Mouse (Mus musculus) forebrain, embryonic 11.5 days (tissue): ENCODE measurements around the gene Slf2. TPM values are rescaled to one million over a fixed set of nuclear protein-coding genes. Genes with fewer than 3 reads are reported as not detected.

ENCODE experiments used
- ATAC-seq: fragments of 200-750 bp; cut with Nextera tagmentation; replicated peaks from 2 replicates; pipeline ENCODE4 v1.8.0; 2017; ENCODE audit warnings: moderate TSS enrichment; ENCODE audit not compliant: low FRiP score
- DNase-seq: peaks from one replicate; pipeline ENCODE4 v3.0.0-alpha.2; 2017; ENCODE audit warnings: low spot score
- H3K27ac ChIP-seq: fragments of 300-500 bp; sonication (generic); 2 replicates; pipeline ENCODE4 v1.5.1; 2014; ENCODE audit warnings: low read depth, low read length
- H3K27me3 ChIP-seq: fragments of 300-500 bp; sonication (generic); 2 replicates; pipeline ENCODE4 v1.6.1; 2014; ENCODE audit warnings: mild to moderate bottlenecking, low read length, mixed read lengths; ENCODE audit not compliant: control insufficient read depth, insufficient read depth
- H3K36me3 ChIP-seq: fragments of 300-500 bp; sonication (generic); 2 replicates; pipeline ENCODE4 v1.6.1; 2014; ENCODE audit warnings: mild to moderate bottlenecking, low read length, moderate library complexity, mixed read lengths; ENCODE audit not compliant: control insufficient read depth, insufficient read depth
- H3K4me1 ChIP-seq: fragments of 300-500 bp; sonication (generic); replicated peaks from 2 replicates; pipeline ENCODE4 v1.6.1; 2014; ENCODE audit warnings: low read length, mixed read lengths; ENCODE audit not compliant: control insufficient read depth, insufficient read depth
- H3K4me2 ChIP-seq: fragments of 300-500 bp; sonication (generic); 2 replicates; pipeline ENCODE4 v1.6.1; 2014; ENCODE audit warnings: low read depth, mild to moderate bottlenecking, low read length, moderate library complexity, mixed read lengths; ENCODE audit not compliant: severe bottlenecking
- H3K4me3 ChIP-seq: fragments of 300-500 bp; sonication (generic); 2 replicates; pipeline ENCODE4 v1.5.1; 2014; ENCODE audit warnings: low read depth, low read length
- H3K9ac ChIP-seq: fragments of 300-500 bp; sonication (generic); 2 replicates; pipeline ENCODE4 v1.6.1; 2014; ENCODE audit warnings: low read length
- H3K9me3 ChIP-seq: fragments of 300-500 bp; sonication (generic); 2 replicates; pipeline ENCODE4 v1.6.1; 2016; ENCODE audit warnings: low read length, mixed read lengths; ENCODE audit not compliant: control insufficient read depth
- WGBS: fragments of 180-500 bp; shearing (Covaris S2); extraction: QIAGEN DNeasy Blood & Tissue Kit; methylation state at CpG from one replicate; pipeline ENCODE4 v1.1.7; 2014; 5-methylcytosine and 5-hydroxymethylcytosine counted together
- polyA plus RNA-seq: library from polyadenylated mRNA; unstranded; fragments of >200 nt; fragmentation: Nextera tagmentation; extraction: Ambion mirVana; gene quantifications from 2 replicates; pipeline ENCODE4 v1.2.1, GENCODE M21; 2014

The Slf2 gene
- polyA plus RNA-seq, 1 experiment from 2014 or later = 59.3 TPM

DNA sequence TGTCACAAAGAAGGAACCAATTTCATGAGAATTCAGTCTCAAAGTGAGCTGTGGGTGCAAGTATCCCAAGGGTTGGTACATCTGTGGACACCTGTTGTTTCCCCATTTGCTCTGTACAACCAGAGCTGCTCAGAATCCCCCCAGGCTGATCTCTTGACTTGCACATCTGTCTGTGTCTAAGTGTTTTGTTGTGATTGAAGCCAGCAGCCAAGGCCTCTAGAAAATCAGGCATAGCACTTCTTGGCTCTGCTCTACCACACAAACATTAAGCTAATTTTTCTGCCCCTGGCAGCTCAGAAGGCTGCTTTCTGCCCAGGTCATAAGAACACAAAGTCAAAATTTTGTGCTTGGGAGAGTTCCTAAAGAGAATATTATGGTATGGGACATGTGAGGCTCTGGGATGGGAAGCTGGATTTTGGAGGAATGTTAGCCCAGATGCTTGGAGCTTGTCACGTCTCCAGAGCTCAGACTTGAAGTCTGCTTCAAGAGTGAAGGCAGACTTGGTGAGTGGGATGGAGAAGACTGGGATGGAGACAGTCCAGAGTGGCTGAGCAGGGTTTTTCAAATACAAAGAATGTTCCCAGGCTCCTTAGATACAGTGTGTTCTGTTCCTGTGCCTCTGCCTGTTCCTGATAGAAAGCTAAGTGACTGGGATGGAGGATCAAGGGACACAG is 9.3 kb upstream of the Slf2 start:
- ATAC-seq (no peak), DNase-seq (no peak)
- H3K9ac ChIP-seq = no peak overlapping the region
- H3K4me1 ChIP-seq = no peaks in the 10 kb centered on the region
- H3K36me3 ChIP-seq = no peaks in the 10 kb centered on the region
- H3K4me3 ChIP-seq = no peak overlapping the region
- H3K4me2 ChIP-seq = no peak overlapping the region
- H3K27ac ChIP-seq = no peak overlapping the region
- 68% methylated on average over 1 of the region's 1 CpGs for WGBS
- H3K27me3 ChIP-seq = no peaks in the 10 kb centered on the region
- H3K9me3 ChIP-seq = no peaks in the 10 kb centered on the region

DNA sequence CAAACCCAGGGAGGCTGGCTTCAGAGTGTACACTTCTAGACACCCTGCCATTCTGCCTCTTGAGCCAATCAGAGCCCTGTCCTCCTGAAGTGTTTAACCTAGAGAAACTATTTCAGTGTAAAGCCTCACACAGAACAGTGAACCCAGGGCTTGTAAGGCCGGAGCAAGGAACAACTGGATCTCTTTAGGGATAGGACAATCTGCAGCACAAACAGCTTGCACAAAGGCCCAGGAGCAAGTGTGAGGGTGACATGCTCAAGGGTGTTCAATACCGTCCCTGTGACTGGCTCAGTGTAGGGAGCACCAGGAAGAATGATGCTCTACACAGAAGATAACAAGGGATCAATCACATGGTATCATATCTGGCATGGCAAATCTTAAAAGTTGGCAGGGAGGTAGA is 8.4 kb upstream of the Slf2 start:
- Histone ChIP-seq H3K9me3 (no peaks in the 10 kb centered on the region), H3K4me2 (no peak overlapping the region), H3K36me3 (no peaks in the 10 kb centered on the region), H3K4me1 (no peaks in the 10 kb centered on the region), H3K27ac (no peak overlapping the region), H3K27me3 (no peaks in the 10 kb centered on the region), H3K9ac (no peak overlapping the region), H3K4me3 (no peak overlapping the region)
- ATAC-seq = no peak
- no peak for DNase-seq
- whole genome bisulfite sequencing = 73% methylated on average over 2 of the region's 2 CpGs

DNA sequence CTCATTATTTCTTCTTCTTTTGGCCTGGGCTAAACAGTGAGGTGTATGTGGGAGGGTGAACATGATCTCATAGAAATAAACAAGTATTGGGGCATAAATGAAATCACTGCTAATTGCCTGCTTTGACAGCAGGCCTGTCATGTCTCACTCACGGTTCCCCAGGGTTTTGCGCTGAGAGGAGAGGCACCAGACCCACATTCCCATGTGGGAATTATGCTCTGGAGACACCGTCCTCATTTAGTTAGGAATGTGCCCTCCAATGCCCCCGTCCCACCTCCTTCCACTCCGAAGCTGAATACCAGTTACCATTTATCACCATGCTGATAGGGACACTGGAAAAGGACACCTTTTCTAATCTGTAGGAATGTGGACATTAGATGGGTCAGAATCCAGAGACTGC is 6.3 kb upstream of the Slf2 start:
- H3K27me3 ChIP-seq = no peaks in the 10 kb centered on the region

DNA sequence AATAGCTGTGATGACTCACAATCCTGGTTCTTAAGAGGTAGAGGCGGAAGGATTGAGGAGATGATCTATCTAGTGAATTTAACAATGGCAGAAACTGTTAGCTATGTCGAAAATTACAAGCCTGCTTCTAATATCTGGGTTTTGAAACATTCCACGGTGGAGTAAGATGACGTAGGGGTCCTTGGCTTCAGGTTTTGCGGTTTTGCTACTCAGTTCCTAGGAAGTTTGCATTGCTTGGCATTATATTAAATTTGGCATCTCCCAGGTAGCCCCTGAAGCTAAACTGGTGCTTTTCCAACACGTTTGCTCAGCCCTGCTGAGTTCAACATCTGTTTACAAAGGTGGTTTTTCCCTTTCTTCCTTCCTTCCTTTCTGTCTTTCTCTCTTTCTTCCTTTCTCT is 4.2 kb upstream of the Slf2 start:
- no peak overlapping the region for H3K4me3 ChIP-seq
- WGBS = 85% methylated on average over 6 of the region's 6 CpGs
- no peaks in the 10 kb centered on the region for H3K27me3 ChIP-seq
- peaks cover 2% of the 10 kb centered on the region; the same call in 1 of the 2 replicates for H3K4me1 ChIP-seq
- no peaks in the 10 kb centered on the region for H3K9me3 ChIP-seq
- ATAC-seq (no peak), DNase-seq (no peak)
- no peak overlapping the region for H3K4me2 ChIP-seq
- H3K36me3 ChIP-seq = no peaks in the 10 kb centered on the region
- H3K9ac ChIP-seq = no peak overlapping the region
- H3K27ac ChIP-seq = no peak overlapping the region

More for the DNA sequence above, 6.3 kb upstream of the Slf2 start:
- no peak overlapping the region for H3K9ac ChIP-seq
- DNase-seq (no peak), ATAC-seq (no peak)
- no peak overlapping the region for H3K4me3 ChIP-seq
- 0 out of 2 replicates have a peak, but pooled peaks cover 2% of the 10 kb centered on the region for H3K4me1 ChIP-seq
- H3K27ac ChIP-seq = no peak overlapping the region
- H3K36me3 ChIP-seq = no peaks in the 10 kb centered on the region
- WGBS = 74% methylated on average over 5 of the region's 5 CpGs
- no peak overlapping the region for H3K4me2 ChIP-seq
- H3K9me3 ChIP-seq = no peaks in the 10 kb centered on the region

DNA sequence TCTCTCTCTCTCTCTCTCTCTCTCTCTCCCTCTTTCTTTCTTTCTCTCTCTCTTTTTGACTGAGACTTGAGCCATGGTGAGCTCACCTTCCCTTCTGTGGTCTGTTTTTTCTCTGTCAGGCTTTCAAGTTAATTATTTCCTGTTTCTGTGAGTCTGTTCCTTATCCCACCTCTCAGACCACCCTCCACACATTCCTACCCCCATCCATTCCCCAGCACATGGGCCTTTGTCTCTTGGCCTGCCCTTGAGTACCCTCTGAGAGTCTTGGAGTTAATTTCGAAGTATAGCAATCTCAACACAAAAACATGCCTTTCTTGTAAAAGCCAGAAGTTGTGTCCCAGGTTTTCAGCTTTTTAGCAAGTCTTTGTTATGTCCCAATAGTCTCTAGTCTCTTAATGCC is 3.7 kb upstream of the Slf2 start:
- no peaks in the 10 kb centered on the region for H3K36me3 ChIP-seq
- DNase-seq = no peak
- no peak for ATAC-seq
- H3K9ac ChIP-seq = no peak overlapping the region
- H3K4me3 ChIP-seq = no peak overlapping the region
- H3K4me2 ChIP-seq = no peak overlapping the region
- peaks cover 4% of the 10 kb centered on the region; the same call in 1 of the 2 replicates for H3K4me1 ChIP-seq
- H3K27ac ChIP-seq = no peak overlapping the region
- H3K9me3 ChIP-seq = no peaks in the 10 kb centered on the region
- no peaks in the 10 kb centered on the region for H3K27me3 ChIP-seq
- WGBS = 54% methylated on average over 1 of the region's 1 CpGs

DNA sequence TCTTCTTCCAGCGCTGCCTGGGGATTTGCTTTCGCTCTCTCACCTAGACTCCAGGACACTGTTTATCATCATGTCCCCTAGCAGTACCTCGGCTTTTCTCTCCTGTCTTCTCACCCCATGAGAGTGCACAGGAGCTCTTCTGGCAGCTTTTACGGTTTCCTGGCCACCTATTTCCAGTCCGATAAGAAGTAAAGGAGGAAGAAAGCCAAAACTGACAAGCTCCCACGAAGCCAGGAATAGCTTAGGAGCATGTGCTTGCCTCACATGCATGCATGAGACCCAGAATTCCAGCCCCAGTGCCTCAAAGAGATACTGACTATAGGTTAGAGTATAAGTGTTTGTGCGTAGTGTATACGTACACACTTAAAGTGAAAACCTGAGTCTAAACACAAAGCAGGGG is 2.8 kb upstream of the Slf2 start:
- no peaks in the 10 kb centered on the region for H3K36me3 ChIP-seq
- no peak overlapping the region for H3K27ac ChIP-seq
- ATAC-seq = no peak
- no peak overlapping the region for H3K4me2 ChIP-seq
- no peak overlapping the region for H3K4me3 ChIP-seq
- H3K4me1 ChIP-seq = peaks cover 4% of the 10 kb centered on the region; the same call in 1 of the 2 replicates
- DNase-seq = no peak
- no peaks in the 10 kb centered on the region for H3K9me3 ChIP-seq
- H3K27me3 ChIP-seq = no peaks in the 10 kb centered on the region
- 61% methylated on average over 8 of the region's 8 CpGs for WGBS
- no peak overlapping the region for H3K9ac ChIP-seq

DNA sequence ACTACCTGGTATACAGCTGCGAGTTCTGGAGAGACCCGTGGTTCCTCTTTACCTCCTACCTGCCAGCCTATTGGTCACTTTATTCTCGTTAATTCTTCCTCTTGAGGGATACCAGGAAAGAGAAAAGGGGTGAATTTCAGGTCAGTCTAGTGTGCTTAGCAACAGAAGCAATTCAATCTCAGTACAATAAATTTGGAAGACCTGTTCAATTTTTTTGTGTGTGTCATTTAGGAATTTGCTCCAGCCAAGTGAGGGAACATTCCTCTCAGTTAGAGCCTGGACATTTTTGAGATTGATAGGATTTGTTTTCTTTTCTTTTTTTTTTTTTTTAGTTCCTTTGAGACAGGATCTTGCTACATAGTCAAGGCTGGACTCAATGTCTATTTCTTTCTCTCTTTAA is 1.7 kb upstream of the Slf2 start:
- no peak overlapping the region for H3K9ac ChIP-seq
- no peak overlapping the region for H3K27ac ChIP-seq
- H3K4me3 ChIP-seq = no peak overlapping the region
- no peaks in the 10 kb centered on the region for H3K9me3 ChIP-seq
- H3K27me3 ChIP-seq = no peaks in the 10 kb centered on the region
- H3K4me1 ChIP-seq = peaks cover 4% of the 10 kb centered on the region; the same call in 1 of the 2 replicates
- no peaks in the 10 kb centered on the region for H3K36me3 ChIP-seq
- H3K4me2 ChIP-seq = no peak overlapping the region
- WGBS = 20% methylated on average over 3 of the region's 3 CpGs
- ATAC-seq = no peak
- DNase-seq = no peak

DNA sequence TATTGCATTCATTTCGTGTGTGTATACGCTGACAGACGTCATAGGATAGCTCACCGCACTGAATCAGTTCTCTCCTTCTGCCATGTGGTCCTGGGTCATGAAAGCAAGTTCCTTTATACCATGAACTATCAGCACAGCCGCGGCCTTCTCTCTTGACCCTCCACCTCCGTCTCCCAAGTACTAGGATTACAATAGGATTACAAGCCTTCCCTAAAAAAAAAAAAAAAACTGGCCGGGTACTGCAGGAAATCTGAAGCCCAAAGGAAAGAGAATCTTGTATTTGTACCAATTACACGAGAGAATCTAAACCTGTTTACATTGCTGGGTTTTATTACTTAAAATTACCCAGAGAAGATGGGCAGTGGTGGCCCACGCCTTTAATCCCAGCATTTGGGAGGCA is 1.3 kb upstream of the Slf2 start:
- Histone ChIP-seq H3K36me3 (no peaks in the 10 kb centered on the region), H3K9ac (no peak overlapping the region; the same call in 1 of the 2 replicates), H3K27me3 (no peaks in the 10 kb centered on the region), H3K4me3 (no peak overlapping the region), H3K4me1 (peaks cover 4% of the 10 kb centered on the region; the same call in 1 of the 2 replicates), H3K9me3 (no peaks in the 10 kb centered on the region), H3K27ac (no peak overlapping the region), H3K4me2 (no peak overlapping the region)
- DNase-seq (no peak), ATAC-seq (no peak)
- 41% methylated on average over 10 of the region's 10 CpGs for WGBS

DNA sequence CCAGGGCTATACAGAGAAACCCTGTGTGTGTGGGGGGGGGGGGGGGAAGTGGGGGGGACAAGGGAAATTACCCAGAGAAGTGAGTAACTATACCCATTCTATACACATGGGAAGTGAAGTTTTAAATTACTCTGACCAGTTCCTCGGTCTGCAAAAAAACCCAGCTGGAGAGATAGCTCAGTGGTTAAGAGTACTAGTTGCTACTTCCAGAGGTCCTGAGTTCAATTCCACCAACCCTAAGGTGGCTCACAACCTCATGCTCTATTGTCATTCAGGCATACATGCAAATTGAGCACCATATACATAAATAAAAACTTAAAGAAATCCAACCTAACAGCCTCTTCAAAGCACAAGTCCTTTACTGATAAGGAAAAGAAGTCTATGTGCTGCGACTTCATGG is 829 bp upstream of the Slf2 start:
- H3K27ac ChIP-seq = no peak overlapping the region
- peak overlapping the region; percentile 95 for H3K4me3 ChIP-seq
- 50% methylated on average over 2 of the region's 2 CpGs for WGBS
- H3K4me2 ChIP-seq = peak overlapping the region; percentile 71
- ATAC-seq (no peak), DNase-seq (no peak)
- H3K4me1 ChIP-seq = peaks cover 4% of the 10 kb centered on the region; the same call in 1 of the 2 replicates
- no peaks in the 10 kb centered on the region for H3K27me3 ChIP-seq
- H3K9me3 ChIP-seq = no peaks in the 10 kb centered on the region
- H3K9ac ChIP-seq = peak overlapping the region; percentile 66
- H3K36me3 ChIP-seq = peaks cover 1% of the 10 kb centered on the region; the same call in 1 of the 2 replicates
